Mouse (Mus musculus) kidney, postnatal 36 days (tissue): ENCODE data around the gene Ush1g.
A peak's percentile ranks its signal among the peaks of the same experiment; 100 is the strongest.

Experiments used
- DNase-seq, 2 experiments: peaks; one replicate each; pipeline ENCODE4 v3.0.0; 2021 to 2022; ENCODE audit warnings: mixed read lengths in 2 of 2

Ush1g gene

GRCm38 (mm10) chr11:115329339-115329738 is 7.5 kb upstream of the Ush1g start:
- peak in 1 of 2 experiments; percentile 34 for DNase-seq

DNA sequence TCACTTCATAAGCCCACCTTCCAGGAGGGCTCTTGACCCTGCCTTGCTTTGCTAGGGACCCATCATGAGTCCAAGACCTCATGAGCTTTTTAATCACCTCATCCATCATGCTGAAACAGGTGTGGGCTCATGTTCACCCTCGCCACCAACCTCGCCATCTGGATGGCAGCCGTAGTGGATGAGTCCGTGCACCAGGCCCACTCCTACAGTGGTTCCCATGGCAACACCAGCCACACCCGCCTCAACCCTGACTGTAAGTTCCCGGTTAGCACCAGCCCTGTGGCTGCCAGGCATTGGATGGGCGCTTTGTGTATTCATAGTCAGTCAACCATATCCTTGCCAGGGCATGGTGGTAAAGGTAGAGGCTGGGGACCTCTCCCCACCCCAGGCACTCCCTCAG is 4.9 kb upstream of the Ush1g start:
- DNase-seq = no peak

GRCm38 (mm10) chr11:115323354-115323753 is 1.5 kb upstream of the Ush1g start:
- no peak for DNase-seq

DNA sequence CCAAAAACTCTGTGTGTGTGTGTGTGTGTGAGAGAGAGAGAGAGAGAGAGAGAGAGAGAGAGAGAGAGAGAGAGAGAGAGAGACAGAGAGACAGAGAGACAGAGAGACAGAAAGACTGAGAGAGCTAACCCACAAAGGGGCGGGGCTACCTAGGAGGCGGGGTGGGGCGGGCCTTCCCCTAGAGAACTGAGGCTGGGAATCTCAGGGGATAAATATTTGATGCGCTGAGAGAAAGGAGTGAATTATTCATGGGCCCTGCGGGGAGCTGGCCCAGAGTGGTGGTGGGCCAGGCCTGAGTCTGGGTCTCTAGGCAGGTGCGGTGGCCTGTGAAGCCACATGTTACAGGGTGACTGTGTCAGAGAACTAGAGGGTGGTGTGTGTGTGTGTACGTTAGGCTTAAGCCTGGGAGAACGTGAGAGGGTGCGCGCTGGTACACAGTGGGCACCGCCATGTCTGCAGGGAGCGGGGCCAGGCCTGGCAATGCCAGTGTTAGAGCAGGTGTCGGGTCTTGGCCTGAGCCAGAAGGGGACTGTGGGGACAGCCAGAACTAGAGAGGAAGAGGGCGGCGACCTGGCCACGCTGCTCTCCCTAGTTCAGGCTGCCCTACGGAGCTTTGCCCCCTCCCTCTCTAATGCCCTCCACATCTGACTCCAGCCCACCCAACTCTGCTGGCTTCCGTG is 2.0 kb downstream of the Ush1g start:
- DNase-seq = no peak

GRCm38 (mm10) chr11:115318245-115319027 is 3.4 kb downstream of the Ush1g start:
- DNase-seq = no peak

- DNase-seq = no peak
These were observed 4.6 kb downstream of the Ush1g start for GRCm38 (mm10) chr11:115317204-115317603.

DNA sequence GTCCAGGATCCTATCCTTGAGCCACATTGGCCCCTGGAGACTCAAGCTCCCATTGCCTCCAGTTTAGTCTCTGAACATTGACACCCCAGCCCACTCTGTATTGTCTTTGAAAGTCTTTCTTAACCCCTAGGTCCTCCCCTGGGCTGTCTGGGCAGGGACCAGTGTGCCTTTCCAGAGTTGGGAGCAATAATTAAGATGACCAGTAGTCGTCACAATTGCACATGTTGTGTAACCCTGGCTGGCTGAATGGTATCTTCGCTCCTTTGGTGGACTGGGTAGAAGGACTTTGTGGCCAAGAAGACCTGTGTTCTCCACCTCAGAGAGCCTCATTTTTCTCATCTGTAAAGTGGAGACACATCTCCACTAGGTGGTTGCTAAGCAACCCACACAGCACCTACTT is 7.6 kb downstream of the Ush1g start:
- DNase-seq = peak in 1 of 2 experiments; percentile 27

DNA sequence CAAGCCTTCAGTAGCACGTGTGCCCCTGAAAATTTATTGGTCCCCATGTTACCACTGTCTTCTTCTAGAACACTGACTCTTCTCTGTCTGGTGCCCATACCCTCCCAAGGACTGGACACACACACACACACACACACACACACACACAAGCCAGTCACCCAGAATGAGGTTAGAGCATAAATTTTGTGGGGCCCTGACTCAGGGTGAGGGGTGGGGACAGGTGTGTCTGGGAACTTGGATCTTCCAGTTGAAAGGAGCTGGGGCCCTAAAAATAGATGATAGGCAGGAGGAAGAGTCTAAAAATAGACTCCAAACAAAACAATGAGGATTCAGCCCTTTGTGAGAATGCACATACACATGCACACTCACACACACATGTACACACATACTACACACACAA is 13.1 kb downstream of the Ush1g start:
- no peak for DNase-seq

DNA sequence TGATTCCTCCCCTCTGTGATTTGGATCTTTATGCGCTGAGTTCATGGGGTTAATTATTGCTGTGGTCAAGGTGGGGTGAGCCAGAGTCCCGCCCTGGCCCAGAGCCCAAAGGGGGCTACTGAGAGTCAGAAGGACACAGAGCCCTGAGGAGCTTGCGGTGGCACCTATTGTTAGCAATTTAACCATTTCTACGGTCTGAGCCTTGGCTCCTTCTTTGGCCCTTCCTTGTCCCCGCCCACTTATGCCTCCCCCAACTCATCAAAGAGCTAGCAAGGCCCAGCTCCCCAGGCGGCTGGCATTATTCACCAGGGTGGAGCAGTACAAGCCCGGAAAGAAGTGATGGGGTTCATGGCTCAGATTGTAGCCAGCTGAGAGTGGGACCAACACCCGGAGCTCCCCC is 15.0 kb downstream of the Ush1g start, which contains the start of gene Otop2:
Gene Otop2, plus strand, starts transcription at position 301 of the 400 bp plus-strand sequence.
- no peak for DNase-seq

DNA sequence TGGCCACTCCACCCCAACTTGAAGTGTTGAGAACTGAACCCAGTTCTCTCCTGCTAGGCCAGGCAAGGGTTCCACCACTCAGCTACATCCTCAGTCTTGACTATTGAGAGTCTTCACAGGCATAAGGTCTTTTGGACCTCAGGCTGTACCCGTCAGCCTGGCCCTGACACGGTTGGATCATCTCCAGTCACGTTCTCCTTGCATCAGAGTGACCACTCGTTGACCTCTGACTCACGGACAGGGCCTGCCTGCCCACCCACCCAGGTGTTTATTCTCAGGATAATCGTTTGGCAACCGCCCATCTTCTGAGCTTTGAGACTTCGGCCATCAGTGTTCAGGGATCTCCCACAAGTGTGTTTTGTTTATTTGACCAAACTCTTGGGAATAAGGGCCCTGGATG is 18.7 kb downstream of the Ush1g start:
- no peak for DNase-seq

- no peak for DNase-seq
These were observed 20.5 kb downstream of the Ush1g start for GRCm38 (mm10) chr11:115301351-115301750.

DNA sequence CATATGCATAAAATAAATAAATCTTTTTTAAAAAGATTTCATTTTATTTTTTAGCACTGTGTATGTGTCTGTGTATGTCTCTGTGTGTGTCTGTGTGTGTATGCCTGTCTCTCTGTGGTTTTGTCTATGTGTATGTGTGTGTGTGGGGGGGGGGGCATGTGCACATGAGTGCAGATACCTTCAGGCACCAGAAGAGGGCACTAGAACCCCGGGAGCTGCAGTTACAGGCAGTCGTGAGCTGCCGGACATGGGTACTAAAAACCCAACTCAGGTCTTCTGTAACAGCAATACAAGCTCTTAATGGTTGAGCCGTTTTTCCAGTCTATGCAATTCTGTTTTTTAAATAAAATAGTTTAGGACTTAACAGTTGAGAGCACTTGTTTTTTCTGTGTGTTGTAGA is 21.1 kb downstream of the Ush1g start:
- no peak for DNase-seq

- no peak for DNase-seq
These were observed 23.7 kb downstream of the Ush1g start for GRCm38 (mm10) chr11:115298160-115298559.

DNA sequence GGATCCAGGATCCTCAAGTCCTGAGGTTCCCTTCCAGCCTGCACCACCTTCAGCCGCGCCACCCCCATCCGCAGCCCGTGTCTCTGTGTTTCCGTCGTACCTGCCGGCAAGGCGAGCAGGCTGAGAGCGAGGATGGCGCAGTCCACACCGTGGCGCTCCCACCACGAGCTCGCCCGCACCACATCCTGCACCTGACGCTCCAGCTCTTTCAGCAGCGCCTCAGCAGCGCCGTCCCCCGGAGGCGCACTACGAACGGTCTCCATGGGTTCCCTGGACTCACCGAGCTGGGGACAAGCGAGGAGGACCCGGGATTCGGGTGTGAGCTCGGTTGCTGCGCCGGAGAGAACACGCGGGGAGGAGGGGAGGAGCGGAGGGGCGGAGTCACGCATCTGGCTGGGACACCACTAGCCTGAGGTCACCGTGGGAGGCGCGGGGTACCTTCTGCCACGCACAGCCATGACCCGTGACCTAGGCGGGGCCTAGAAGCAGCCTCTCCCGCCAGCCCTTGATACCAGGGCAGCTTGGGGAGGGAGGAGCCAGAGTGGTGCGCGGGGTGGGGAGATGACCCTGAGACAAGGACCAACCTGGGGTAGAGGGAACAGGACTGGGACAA is 24.5 kb downstream of the Ush1g start, which contains the start of gene Fads6:
Gene Fads6, minus strand, starts transcription at position 450 of the 613 bp plus-strand sequence.
- peak; percentile 73 to 77 for DNase-seq

- peak; percentile 45 to 48 for DNase-seq
These were observed 25.2 kb downstream of the Ush1g start for GRCm38 (mm10) chr11:115296471-115297210.

GRCm38 (mm10) chr11:115295939-115296338 is 25.9 kb downstream of the Ush1g start:
- DNase-seq = no peak

DNA sequence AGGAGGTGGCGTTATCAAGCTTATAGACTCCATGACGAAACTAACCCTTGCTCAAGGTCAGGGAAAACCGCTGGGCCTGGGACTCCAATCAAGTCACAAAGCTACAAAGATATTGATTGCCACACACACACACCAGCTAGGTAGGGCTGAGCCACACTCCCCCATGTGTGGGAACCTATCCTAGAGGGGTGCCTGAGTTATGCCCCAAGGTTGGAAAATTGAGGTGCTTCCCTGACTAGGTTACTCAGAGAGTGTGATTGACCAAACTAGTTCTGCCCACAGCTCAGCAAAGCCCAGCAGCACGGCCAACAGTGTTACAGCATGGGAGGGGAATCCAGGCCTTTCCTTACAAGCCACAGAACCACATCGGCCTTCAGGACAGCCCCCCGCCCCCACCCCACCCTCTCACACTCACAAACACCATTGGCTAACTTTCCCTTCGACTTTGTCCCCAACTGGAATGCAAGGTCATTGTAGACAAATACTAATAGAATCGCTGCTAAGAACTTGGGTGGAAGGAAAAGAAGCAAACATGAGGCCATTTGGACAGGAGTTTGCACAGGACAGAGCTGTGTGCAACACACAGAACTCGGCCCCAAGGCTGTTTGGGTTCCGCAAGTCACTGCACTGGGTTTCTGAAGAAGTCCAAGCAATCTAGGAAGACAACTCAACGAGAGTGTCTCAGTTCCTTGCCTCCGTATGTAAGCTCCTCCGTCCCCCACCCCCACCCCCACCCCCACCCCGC is 29.0 kb downstream of the Ush1g start:
- DNase-seq = peak; percentile 36 to 54

- DNase-seq = no peak
These were observed 30.3 kb downstream of the Ush1g start for GRCm38 (mm10) chr11:115291503-115291902.

DNA sequence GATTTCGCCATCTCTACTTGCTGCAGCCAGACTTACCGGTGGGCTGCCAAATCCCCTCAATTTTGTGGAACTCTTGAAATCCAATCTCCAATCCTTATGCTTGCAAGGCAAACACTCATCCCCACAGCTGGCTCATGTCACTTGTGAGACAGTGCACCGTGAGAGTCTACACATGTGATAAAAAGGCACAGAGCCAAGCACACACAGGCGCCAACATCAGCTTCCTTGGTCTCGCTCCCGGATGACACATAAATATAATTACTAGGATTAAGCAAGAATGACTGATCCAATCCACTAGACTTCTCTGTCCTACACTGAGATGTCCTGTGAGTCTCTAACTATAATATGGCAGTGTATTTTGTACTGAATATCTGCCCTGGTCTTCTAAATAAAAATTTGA is 30.9 kb downstream of the Ush1g start:
- peak; percentile 69 to 79 for DNase-seq

GRCm38 (mm10) chr11:115290314-115290713 is 31.5 kb downstream of the Ush1g start:
- DNase-seq = no peak

DNA sequence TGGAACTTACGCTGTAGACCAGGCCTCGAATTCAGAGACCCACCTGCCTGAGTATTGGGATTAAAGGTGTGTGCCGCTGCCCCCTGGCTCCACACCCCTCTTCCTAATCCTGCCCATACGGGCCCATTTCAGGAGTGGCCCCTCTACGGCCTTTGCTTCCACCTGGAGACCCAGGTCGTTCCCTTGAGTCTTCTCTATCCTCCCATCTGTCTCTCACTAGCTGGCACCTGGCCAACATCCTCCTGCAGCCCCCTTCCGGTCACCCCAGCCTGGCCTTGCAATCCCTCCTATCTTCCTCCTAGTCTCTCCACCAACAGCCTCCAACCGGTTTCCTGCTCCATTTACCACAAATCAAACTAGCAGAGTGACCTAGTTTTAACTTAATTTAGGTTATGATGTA is 32.0 kb downstream of the Ush1g start:
- no peak for DNase-seq

DNA sequence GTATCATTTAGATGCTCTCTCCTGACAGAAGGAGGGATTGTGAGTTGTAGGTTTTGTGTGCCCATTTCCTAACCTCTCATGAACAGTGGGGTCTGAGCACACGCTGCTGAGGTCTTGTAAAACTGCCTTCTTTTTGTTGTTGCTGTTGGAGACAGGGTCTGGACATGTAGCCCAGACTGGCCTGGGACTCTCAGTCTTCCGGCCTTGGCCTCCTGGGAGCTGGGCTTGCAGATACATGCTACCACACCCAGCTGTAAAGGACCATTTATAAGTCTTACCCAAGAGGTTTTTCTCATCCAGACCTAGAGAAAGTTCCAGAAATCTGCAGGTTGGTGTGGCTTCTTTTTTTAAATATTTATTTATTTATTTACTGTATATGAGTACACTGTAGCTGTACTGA is 33.5 kb downstream of the Ush1g start:
- DNase-seq = no peak
